Mouse (Mus musculus): ENCODE results near the gene Galnt6. TPM values are rescaled to one million over a fixed set of nuclear protein-coding genes. Genes with fewer than 3 reads are reported as not detected.

The Galnt6 gene
- polyA plus RNA-seq, 1 experiment: 0.22 TPM

- TF ChIP-seq CTCF (IDR thresholded peaks at IDR 0.05; ENCODE audit: borderline replicate concordance, extremely low read depth, insufficient read depth, insufficient read length) (no peak), POLR2A (IDR thresholded peaks at IDR 0.05; ENCODE audit: borderline replicate concordance, extremely low read depth, insufficient read depth, insufficient read length, poor library complexity, severe bottlenecking) (no peak)
- DNase-seq (ENCODE audit: low read depth): no peak
Measured at GRCm38 (mm10) chr15:100680381-100680780, 48.8 kb downstream of the Galnt6 start.

GRCm38 (mm10) chr15:100679005-100679404, 50.2 kb downstream of the Galnt6 start:
- no peak for DNase-seq (ENCODE audit: low read depth)
- no peak for TF ChIP-seq CTCF (IDR thresholded peaks at IDR 0.05; ENCODE audit: borderline replicate concordance, extremely low read depth, insufficient read depth, insufficient read length)
- no peak for TF ChIP-seq POLR2A (IDR thresholded peaks at IDR 0.05; ENCODE audit: borderline replicate concordance, extremely low read depth, insufficient read depth, insufficient read length, poor library complexity, severe bottlenecking)

- no peak for DNase-seq (ENCODE audit: low read depth)
- TF ChIP-seq CTCF (IDR thresholded peaks at IDR 0.05; ENCODE audit: borderline replicate concordance, extremely low read depth, insufficient read depth, insufficient read length): no peak
- no peak for TF ChIP-seq POLR2A (IDR thresholded peaks at IDR 0.05; ENCODE audit: borderline replicate concordance, extremely low read depth, insufficient read depth, insufficient read length, poor library complexity, severe bottlenecking)
Measured at GRCm38 (mm10) chr15:100678581-100678980, 50.6 kb downstream of the Galnt6 start.

GRCm38 (mm10) chr15:100677675-100678074, 51.5 kb downstream of the Galnt6 start:
- no peak for DNase-seq (ENCODE audit: low read depth)
- TF ChIP-seq CTCF (IDR thresholded peaks at IDR 0.05; ENCODE audit: borderline replicate concordance, extremely low read depth, insufficient read depth, insufficient read length) (no peak), POLR2A (IDR thresholded peaks at IDR 0.05; ENCODE audit: borderline replicate concordance, extremely low read depth, insufficient read depth, insufficient read length, poor library complexity, severe bottlenecking) (no peak)

- DNase-seq (ENCODE audit: low read depth): no peak
- TF ChIP-seq CTCF (IDR thresholded peaks at IDR 0.05; ENCODE audit: borderline replicate concordance, extremely low read depth, insufficient read depth, insufficient read length) (no peak), POLR2A (IDR thresholded peaks at IDR 0.05; ENCODE audit: borderline replicate concordance, extremely low read depth, insufficient read depth, insufficient read length, poor library complexity, severe bottlenecking) (no peak)
Measured at GRCm38 (mm10) chr15:100676521-100676920, 52.7 kb downstream of the Galnt6 start.

GRCm38 (mm10) chr15:100675486-100675885, 53.7 kb downstream of the Galnt6 start:
- TF ChIP-seq CTCF (IDR thresholded peaks at IDR 0.05; ENCODE audit: borderline replicate concordance, extremely low read depth, insufficient read depth, insufficient read length) (no peak), POLR2A (IDR thresholded peaks at IDR 0.05; ENCODE audit: borderline replicate concordance, extremely low read depth, insufficient read depth, insufficient read length, poor library complexity, severe bottlenecking) (no peak)
- no peak for DNase-seq (ENCODE audit: low read depth)

- no peak for TF ChIP-seq POLR2A (IDR thresholded peaks at IDR 0.05; ENCODE audit: borderline replicate concordance, extremely low read depth, insufficient read depth, insufficient read length, poor library complexity, severe bottlenecking)
- no peak for TF ChIP-seq CTCF (IDR thresholded peaks at IDR 0.05; ENCODE audit: borderline replicate concordance, extremely low read depth, insufficient read depth, insufficient read length)
- DNase-seq (ENCODE audit: low read depth): no peak
Measured at GRCm38 (mm10) chr15:100674566-100674965, 54.6 kb downstream of the Galnt6 start.

GRCm38 (mm10) chr15:100673585-100674391, 55.4 kb downstream of the Galnt6 start:
- no peak for TF ChIP-seq CTCF (IDR thresholded peaks at IDR 0.05; ENCODE audit: borderline replicate concordance, extremely low read depth, insufficient read depth, insufficient read length)
- TF ChIP-seq POLR2A (IDR thresholded peaks at IDR 0.05; ENCODE audit: borderline replicate concordance, extremely low read depth, insufficient read depth, insufficient read length, poor library complexity, severe bottlenecking): no peak
- DNase-seq (ENCODE audit: low read depth): no peak

- no peak for TF ChIP-seq POLR2A (IDR thresholded peaks at IDR 0.05; ENCODE audit: borderline replicate concordance, extremely low read depth, insufficient read depth, insufficient read length, poor library complexity, severe bottlenecking)
- no peak for TF ChIP-seq CTCF (IDR thresholded peaks at IDR 0.05; ENCODE audit: borderline replicate concordance, extremely low read depth, insufficient read depth, insufficient read length)
- no peak for DNase-seq (ENCODE audit: low read depth)
Measured at GRCm38 (mm10) chr15:100670833-100671232, 58.3 kb downstream of the Galnt6 start.

GRCm38 (mm10) chr15:100670004-100670403, 59.2 kb downstream of the Galnt6 start:
- TF ChIP-seq POLR2A (IDR thresholded peaks at IDR 0.05; ENCODE audit: borderline replicate concordance, extremely low read depth, insufficient read depth, insufficient read length, poor library complexity, severe bottlenecking) (no peak), CTCF (IDR thresholded peaks at IDR 0.05; ENCODE audit: borderline replicate concordance, extremely low read depth, insufficient read depth, insufficient read length) (no peak)

GRCm38 (mm10) chr15:100669337-100669736, 59.8 kb downstream of the Galnt6 start, which contains the start of gene Bin2:
TSS of gene Bin2 (minus strand) at chr15:100669553.
- no peak for DNase-seq (ENCODE audit: low read depth)

More at GRCm38 (mm10) chr15:100670004-100670403, 59.2 kb downstream of the Galnt6 start:
- DNase-seq (ENCODE audit: low read depth): no peak

More at GRCm38 (mm10) chr15:100669337-100669736, 59.8 kb downstream of the Galnt6 start, which contains the start of gene Bin2:
- TF ChIP-seq CTCF (IDR thresholded peaks at IDR 0.05; ENCODE audit: borderline replicate concordance, extremely low read depth, insufficient read depth, insufficient read length) (no peak), POLR2A (IDR thresholded peaks at IDR 0.05; ENCODE audit: borderline replicate concordance, extremely low read depth, insufficient read depth, insufficient read length, poor library complexity, severe bottlenecking) (no peak)
